Mouse (Mus musculus) thymus, adult 2 months (tissue): ENCODE results near the gene Plppr5. TPM values are rescaled to one million over a fixed set of nuclear protein-coding genes. Genes with fewer than 3 reads are reported as not detected.

Experiments used
- DNase-seq: peaks from one replicate; pipeline ENCODE4 v3.0.0; 2021
- H3K27ac ChIP-seq: fragments of 200-500 bp; 2 replicates; pipeline ENCODE4 v1.5.1; 2012; ENCODE audit warnings: low read length, control low read depth; ENCODE audit not compliant: control insufficient read depth, insufficient read depth
- H3K27me3 ChIP-seq: fragments of 200-500 bp; 2 replicates; pipeline ENCODE4 v1.6.1; 2012; ENCODE audit warnings: mild to moderate bottlenecking, low read length, moderate library complexity, mixed read lengths; ENCODE audit not compliant: control insufficient read depth, insufficient read depth
- H3K36me3 ChIP-seq: fragments of 200-500 bp; 2 replicates; pipeline ENCODE4 v1.6.1; 2012; ENCODE audit warnings: mild to moderate bottlenecking, low read length, moderate library complexity; ENCODE audit not compliant: control insufficient read depth, insufficient read depth
- H3K4me1 ChIP-seq: fragments of 200-500 bp; replicated peaks from 2 replicates; pipeline ENCODE4 v1.6.1; 2012; ENCODE audit warnings: low read length; ENCODE audit not compliant: control insufficient read depth, insufficient read depth
- H3K4me3 ChIP-seq: fragments of 200-500 bp; 2 replicates; pipeline ENCODE4 v1.5.1; 2012; ENCODE audit warnings: mild to moderate bottlenecking, low read length, control low read depth, moderate library complexity; ENCODE audit not compliant: control insufficient read depth, insufficient read depth
- CTCF ChIP-seq: fragments of 200-500 bp; IDR thresholded peaks from 2 replicates; pipeline ENCODE4 v1.5.1; 2012; ENCODE audit warnings: mild to moderate bottlenecking, control low read depth, low read length, moderate library complexity, borderline replicate concordance; ENCODE audit not compliant: control insufficient read depth, poor library complexity, insufficient read depth; ENCODE audit errors: extremely low read depth
- POLR2A ChIP-seq: fragments of 200-500 bp; IDR thresholded peaks from 2 replicates; pipeline ENCODE4 v1.6.1; 2012; ENCODE audit warnings: mild to moderate bottlenecking, low read length, control low read depth, moderate library complexity; ENCODE audit not compliant: control insufficient read depth, poor library complexity, insufficient read depth; ENCODE audit errors: extremely low read depth
- WGBS: fragments of 180-500 bp; shearing (Covaris S2); methylation state at CpG from one replicate; pipeline ENCODE4 v1.1.7; 2018; 5-methylcytosine and 5-hydroxymethylcytosine counted together
- polyA plus RNA-seq: library from polyadenylated mRNA; depleted of rRNA; stranded (reverse); fragments of >200 nt; gene quantifications from 2 replicates; pipeline ENCODE4 v1.2.3, GENCODE M21; 2012; rRNA removed

The Plppr5 gene
- polyA plus RNA-seq, 1 experiment = 0.07 TPM

DNA sequence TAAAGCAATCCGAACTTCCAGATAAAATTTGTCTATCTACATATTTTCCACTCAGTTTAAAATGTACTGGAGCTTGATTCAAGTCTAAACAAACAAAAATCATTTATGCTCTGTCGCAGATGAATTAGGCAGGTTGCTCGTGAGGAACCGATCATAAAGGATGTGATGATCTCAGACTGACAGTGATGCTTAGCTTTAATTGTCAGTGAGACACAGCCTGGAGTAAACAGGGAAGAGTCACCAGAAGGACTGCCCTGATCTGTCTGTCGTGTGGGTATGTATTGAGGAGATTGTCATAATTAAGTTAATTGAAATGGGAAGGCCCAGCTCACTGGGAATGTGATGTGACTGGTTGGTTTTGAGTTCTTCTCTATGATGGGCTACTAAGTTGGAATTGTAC is 149.9 kb downstream of the Plppr5 start:
- H3K27ac ChIP-seq = no peak overlapping the region
- H3K36me3 ChIP-seq = no peaks in the 10 kb centered on the region
- DNase-seq = no peak
- no peaks in the 10 kb centered on the region for H3K4me1 ChIP-seq
- H3K4me3 ChIP-seq = no peak overlapping the region
- TF ChIP-seq POLR2A = no peak
- no peak for TF ChIP-seq CTCF
- no peaks in the 10 kb centered on the region for H3K27me3 ChIP-seq
- 81% methylated on average over 5 of the region's 5 CpGs for WGBS

DNA sequence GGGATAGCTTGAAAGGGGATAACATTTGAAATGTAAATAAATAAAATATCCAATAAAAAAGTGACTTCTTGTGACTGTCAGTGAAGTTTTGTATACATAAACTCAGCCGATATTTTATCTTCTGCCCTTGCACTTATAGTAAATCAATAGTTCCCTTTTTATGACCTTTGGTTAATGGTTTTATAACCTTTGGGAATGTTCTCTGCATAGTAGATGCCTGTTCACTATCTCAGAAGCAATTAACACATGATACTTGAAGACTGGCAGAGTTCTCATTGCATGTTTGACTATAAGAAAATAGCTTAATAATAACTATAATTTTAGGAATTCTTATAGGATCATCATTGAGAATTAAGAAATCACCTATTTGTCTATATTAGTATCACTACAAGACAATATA is 150.9 kb downstream of the Plppr5 start:
- TF ChIP-seq CTCF (no peak), POLR2A (no peak)
- Histone ChIP-seq H3K4me1 (no peaks in the 10 kb centered on the region), H3K27me3 (no peaks in the 10 kb centered on the region), H3K4me3 (no peak overlapping the region), H3K36me3 (no peaks in the 10 kb centered on the region), H3K27ac (no peak overlapping the region)
- no peak for DNase-seq
- WGBS = 82% methylated on average over 1 of the region's 1 CpGs

DNA sequence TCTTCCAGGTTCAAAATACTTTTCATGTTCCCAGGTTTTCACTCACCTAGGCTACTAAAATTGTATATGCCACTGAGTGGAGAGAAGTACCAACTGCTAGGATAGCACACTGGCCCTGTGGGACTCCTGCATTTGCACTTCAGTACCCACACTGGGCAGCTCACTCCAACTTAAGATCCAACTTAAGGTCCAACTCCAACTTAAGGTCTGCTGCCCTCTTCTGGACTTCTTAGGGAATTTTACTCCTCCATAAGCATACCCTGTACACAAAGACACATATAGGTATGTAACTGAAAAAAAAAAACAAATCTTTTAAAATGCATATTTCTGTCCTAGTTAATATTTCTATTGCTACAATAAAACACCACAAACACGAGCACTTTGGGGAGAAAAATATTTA is 153.5 kb downstream of the Plppr5 start:
- WGBS = 42% methylated on average over 1 of the region's 1 CpGs
- DNase-seq = no peak
- Histone ChIP-seq H3K4me3 (no peak overlapping the region), H3K27me3 (no peaks in the 10 kb centered on the region), H3K36me3 (no peaks in the 10 kb centered on the region), H3K27ac (no peak overlapping the region), H3K4me1 (no peaks in the 10 kb centered on the region)
- TF ChIP-seq POLR2A (no peak), CTCF (no peak)

DNA sequence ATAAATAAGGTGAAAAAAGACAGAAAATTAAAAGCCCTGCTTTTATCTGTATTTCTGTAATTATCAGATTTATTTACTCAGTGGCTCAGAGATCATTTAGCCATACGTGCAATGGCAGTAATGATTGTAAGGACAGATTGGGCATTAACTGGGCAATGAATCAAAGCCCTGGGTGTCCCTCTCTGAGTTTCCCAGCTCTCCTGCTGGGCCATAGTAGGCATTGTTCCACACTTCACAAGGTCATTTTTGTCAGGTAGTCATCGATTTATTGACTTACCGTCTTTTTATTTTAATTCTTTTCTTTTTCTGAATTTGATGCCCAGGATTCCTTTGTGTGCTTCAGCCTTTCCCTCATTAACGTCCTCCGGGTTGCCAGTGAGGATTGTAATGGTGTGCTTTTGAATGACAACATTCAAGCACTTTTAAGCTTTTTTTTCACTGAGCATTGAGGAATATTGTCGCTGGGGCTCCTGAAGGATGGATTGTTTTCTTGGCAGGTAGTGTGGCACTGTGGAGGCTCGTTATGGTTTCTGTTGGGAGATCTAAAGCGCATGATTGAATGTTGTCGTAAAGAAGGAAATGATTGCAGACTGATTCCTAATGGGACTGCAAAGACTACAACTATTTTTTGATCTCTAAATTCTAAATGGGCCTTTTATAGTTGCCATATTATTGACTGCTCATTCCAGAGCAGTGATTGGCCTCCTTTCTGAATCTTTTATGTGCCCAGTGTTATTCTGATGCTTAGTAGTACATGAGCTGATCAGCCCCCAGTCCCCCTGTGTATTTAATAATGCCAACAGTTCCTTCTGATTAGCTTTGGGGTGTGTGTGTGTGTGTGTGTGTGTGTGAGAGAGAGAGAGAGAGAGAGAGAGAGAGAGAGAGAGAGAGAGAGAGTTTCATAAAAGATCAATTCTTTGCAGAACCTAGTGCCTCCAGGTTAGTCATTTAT is 154.8 kb downstream of the Plppr5 start:
- TF ChIP-seq CTCF = no peak

DNA sequence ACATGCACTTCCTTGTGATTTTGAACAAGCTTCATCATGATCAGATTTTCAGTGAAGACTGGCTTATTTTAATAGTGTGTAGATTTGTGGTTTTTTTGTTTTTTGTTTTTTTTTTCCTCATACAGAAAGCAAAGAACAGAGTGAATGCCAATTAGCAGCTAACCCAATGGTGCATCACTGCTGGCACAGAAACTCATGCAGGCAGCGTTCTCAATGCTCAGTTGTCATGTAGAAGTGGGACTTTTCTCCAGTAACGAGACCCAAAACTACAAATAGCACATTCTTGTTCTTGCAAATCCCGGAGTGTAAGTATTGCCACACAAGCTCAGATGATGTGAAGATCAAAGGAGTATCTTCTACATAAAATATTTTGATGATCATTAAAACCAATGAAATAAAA is 156.9 kb downstream of the Plppr5 start:
- H3K36me3 ChIP-seq = no peaks in the 10 kb centered on the region
- no peak for DNase-seq
- H3K27me3 ChIP-seq = no peaks in the 10 kb centered on the region
- WGBS = 80% methylated on average over 3 of the region's 3 CpGs
- H3K27ac ChIP-seq = no peak overlapping the region
- no peaks in the 10 kb centered on the region for H3K4me1 ChIP-seq
- TF ChIP-seq CTCF (no peak), POLR2A (no peak)
- no peak overlapping the region for H3K4me3 ChIP-seq

More for the DNA sequence above, 154.8 kb downstream of the Plppr5 start:
- Histone ChIP-seq H3K27ac (no peak overlapping the region), H3K36me3 (no peaks in the 10 kb centered on the region), H3K4me1 (no peaks in the 10 kb centered on the region), H3K27me3 (no peaks in the 10 kb centered on the region), H3K4me3 (no peak overlapping the region)
- DNase-seq = no peak
- 87% methylated on average over 9 of the region's 9 CpGs for WGBS

DNA sequence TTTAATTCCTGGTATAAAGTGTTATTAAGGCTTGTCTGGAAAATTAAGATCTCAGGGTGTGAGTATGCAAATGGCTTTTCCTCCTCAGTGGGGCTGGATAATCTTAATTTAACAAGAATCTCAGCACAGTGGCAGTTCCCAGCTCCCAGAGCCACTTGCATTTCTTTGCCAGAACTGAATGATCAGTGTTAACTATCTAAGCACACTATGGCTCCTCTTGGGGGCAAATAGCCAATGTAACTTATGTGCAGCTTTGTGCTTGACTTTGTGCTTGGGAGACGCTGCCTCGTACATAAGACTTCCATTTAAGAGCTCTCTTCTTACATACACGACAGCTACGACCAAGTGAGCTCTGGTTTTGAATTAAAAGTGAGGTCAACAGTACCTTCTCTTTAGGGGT is 158.0 kb downstream of the Plppr5 start:
- Histone ChIP-seq H3K27me3 (no peaks in the 10 kb centered on the region), H3K27ac (no peak overlapping the region), H3K4me3 (no peak overlapping the region), H3K36me3 (no peaks in the 10 kb centered on the region), H3K4me1 (no peaks in the 10 kb centered on the region)
- DNase-seq = no peak
- WGBS = 89% methylated on average over 4 of the region's 4 CpGs
- no peak for TF ChIP-seq POLR2A
- TF ChIP-seq CTCF = no peak

Other genes with a start within 250 kb of the Plppr5 start
- 1.7 and 2.0 TPM in 2 replicates for gene Plppr4, start 214.0 kb upstream of the Plppr5 start, polyA plus RNA-seq